Mouse (Mus musculus): ENCODE results near the gene Tcf7l2. TPM values are rescaled to one million over a fixed set of nuclear protein-coding genes. Genes with fewer than 3 reads are reported as not detected.

Tcf7l2 gene
- polyA plus RNA-seq, 1 experiment, result 2.8 TPM

DNA sequence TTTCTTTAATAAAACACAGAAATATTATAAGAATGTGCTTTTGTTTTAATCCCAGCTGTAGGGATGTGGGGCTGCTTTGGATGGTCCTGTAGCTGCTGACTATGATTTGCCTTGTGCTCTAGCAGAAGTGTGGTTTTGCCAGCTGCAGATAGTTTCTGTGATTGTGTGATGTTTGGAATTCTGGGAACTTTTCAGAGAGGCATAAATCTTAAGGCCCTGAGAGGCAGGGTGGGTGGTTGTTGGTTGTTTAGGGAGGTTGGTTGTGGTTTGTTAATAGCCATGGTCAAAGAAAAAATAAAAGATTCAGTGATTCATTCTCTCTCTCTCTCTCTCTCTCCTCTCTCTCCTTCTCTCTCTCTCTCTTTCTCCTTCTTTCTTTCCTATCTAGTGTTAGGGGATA lies 57.8 kb downstream of the Tcf7l2 start:
- no peak for TF ChIP-seq GATA1 (IDR thresholded peaks at IDR 0.05; ENCODE audit: low read length)
- TF ChIP-seq TAL1 (IDR thresholded peaks at IDR 0.05; ENCODE audit: low read length), result no peak
- no peak overlapping the region for H3K4me3 ChIP-seq (replicated peaks)
- H3K27me3 ChIP-seq (ENCODE audit: control insufficient read depth), result peaks cover 6% of the 10 kb centered on the region; the same call in 1 of the 2 replicates
- no peaks in the 10 kb centered on the region for H3K36me3 ChIP-seq (ENCODE audit: control insufficient read depth)
- no peaks in the 10 kb centered on the region for H3K4me1 ChIP-seq (ENCODE audit: control insufficient read depth)
- no peaks in the 10 kb centered on the region for H3K9me3 ChIP-seq (ENCODE audit: control insufficient read depth, low read length)

GRCm38 (mm10) chr19:55800059-55800458 lies 58.4 kb downstream of the Tcf7l2 start:
- TF ChIP-seq GATA1 (IDR thresholded peaks at IDR 0.05; ENCODE audit: low read length) (no peak), TAL1 (IDR thresholded peaks at IDR 0.05; ENCODE audit: low read length) (no peak)
- no peaks in the 10 kb centered on the region for H3K9me3 ChIP-seq (ENCODE audit: control insufficient read depth, low read length)
- H3K36me3 ChIP-seq (ENCODE audit: control insufficient read depth), result no peaks in the 10 kb centered on the region
- peaks cover 9% of the 10 kb centered on the region for H3K27me3 ChIP-seq (ENCODE audit: control insufficient read depth)
- H3K4me3 ChIP-seq (replicated peaks), result no peak overlapping the region
- no peaks in the 10 kb centered on the region for H3K4me1 ChIP-seq (ENCODE audit: control insufficient read depth)

GRCm38 (mm10) chr19:55803121-55803520 lies 61.5 kb downstream of the Tcf7l2 start:
- Histone ChIP-seq H3K27me3 (ENCODE audit: control insufficient read depth) (peaks cover 24% of the 10 kb centered on the region), H3K4me3 (replicated peaks) (no peak overlapping the region), H3K9me3 (ENCODE audit: control insufficient read depth, low read length) (no peaks in the 10 kb centered on the region), H3K4me1 (ENCODE audit: control insufficient read depth) (no peaks in the 10 kb centered on the region), H3K36me3 (ENCODE audit: control insufficient read depth) (no peaks in the 10 kb centered on the region)
- TF ChIP-seq TAL1 (IDR thresholded peaks at IDR 0.05; ENCODE audit: low read length), result no peak
- no peak for TF ChIP-seq GATA1 (IDR thresholded peaks at IDR 0.05; ENCODE audit: low read length)

GRCm38 (mm10) chr19:55803797-55804196 lies 62.2 kb downstream of the Tcf7l2 start:
- TF ChIP-seq GATA1 (IDR thresholded peaks at IDR 0.05; ENCODE audit: low read length) (no peak), TAL1 (IDR thresholded peaks at IDR 0.05; ENCODE audit: low read length) (no peak)
- Histone ChIP-seq H3K36me3 (ENCODE audit: control insufficient read depth) (no peaks in the 10 kb centered on the region), H3K9me3 (ENCODE audit: control insufficient read depth, low read length) (no peaks in the 10 kb centered on the region), H3K27me3 (ENCODE audit: control insufficient read depth) (peaks cover 28% of the 10 kb centered on the region), H3K4me1 (ENCODE audit: control insufficient read depth) (peaks cover 3% of the 10 kb centered on the region; the same call in 1 of the 2 replicates), H3K4me3 (replicated peaks) (no peak overlapping the region)

DNA sequence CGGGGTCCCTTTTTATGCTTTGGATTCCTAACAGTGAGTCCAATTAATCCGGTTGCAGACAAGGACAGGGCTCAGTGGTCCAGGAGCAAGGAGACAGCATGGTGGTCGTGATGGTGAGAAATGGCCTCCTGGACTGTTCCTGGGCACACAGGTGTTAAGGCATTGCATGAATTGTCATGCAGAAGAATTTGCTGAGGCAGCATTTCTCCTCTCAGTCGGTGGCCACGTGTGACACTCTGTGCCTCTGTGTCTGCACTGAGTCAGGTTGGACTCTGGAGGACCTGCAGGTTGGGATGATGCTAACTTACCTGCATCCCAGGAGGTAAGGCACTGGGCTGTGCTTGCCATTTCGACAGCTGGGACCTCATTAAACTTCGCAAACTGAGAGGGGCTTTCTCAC lies 63.2 kb downstream of the Tcf7l2 start:
- H3K4me1 ChIP-seq (ENCODE audit: control insufficient read depth), result peaks cover 3% of the 10 kb centered on the region; the same call in 1 of the 2 replicates
- H3K9me3 ChIP-seq (ENCODE audit: control insufficient read depth, low read length), result no peaks in the 10 kb centered on the region

DNA sequence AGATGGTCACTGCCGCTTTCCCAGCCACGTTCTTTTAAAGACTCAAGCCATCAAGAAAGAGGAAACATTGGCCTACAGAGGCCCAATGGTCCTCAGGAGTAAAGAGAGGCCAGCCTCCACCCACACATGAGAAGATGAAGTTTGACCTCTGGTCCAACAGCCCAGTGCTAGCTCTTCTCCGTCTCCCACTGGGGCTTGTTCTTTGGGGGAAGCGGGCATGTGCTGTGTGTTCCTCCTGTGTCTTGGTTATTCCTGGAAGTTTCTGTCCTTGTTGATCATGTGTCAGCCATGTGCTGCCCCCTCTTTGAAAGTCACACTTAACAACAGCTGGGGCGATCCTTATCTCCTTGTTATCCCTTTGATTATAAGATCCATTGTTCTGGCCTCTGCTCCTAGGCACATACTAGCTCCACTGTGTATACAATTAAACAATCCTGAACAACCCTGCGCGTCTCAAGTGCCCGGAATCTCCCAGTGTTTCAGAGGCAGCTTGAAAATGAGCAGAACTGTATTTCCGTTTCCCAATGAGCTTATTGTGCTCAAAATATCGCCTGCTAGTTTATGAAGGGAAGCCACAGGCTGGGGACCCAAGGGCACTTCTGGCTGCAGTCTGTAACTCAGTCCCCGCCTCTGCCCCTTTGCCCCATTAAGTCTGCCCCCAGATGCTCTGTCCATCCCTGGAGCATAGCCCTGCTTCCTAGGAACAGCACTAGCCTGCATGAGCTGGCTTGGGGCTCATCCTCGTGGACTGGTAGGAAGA lies 65.0 kb downstream of the Tcf7l2 start:
- H3K4me3 ChIP-seq (replicated peaks), result no peak overlapping the region
- no peaks in the 10 kb centered on the region for H3K36me3 ChIP-seq (ENCODE audit: control insufficient read depth)
- no peaks in the 10 kb centered on the region for H3K9me3 ChIP-seq (ENCODE audit: control insufficient read depth, low read length)
- H3K27me3 ChIP-seq (ENCODE audit: control insufficient read depth), result peaks cover 28% of the 10 kb centered on the region
- TF ChIP-seq GATA1 (IDR thresholded peaks at IDR 0.05; ENCODE audit: low read length), result no peak
- no peak for TF ChIP-seq TAL1 (IDR thresholded peaks at IDR 0.05; ENCODE audit: low read length)
- peaks cover 3% of the 10 kb centered on the region; the same call in 1 of the 2 replicates for H3K4me1 ChIP-seq (ENCODE audit: control insufficient read depth)

More for the DNA sequence above, 63.2 kb downstream of the Tcf7l2 start:
- Histone ChIP-seq H3K27me3 (ENCODE audit: control insufficient read depth) (peaks cover 28% of the 10 kb centered on the region), H3K4me3 (replicated peaks) (no peak overlapping the region), H3K36me3 (ENCODE audit: control insufficient read depth) (no peaks in the 10 kb centered on the region)
- TF ChIP-seq GATA1 (IDR thresholded peaks at IDR 0.05; ENCODE audit: low read length) (no peak), TAL1 (IDR thresholded peaks at IDR 0.05; ENCODE audit: low read length) (no peak)

GRCm38 (mm10) chr19:55807194-55808053 lies 65.8 kb downstream of the Tcf7l2 start:
- H3K27me3 ChIP-seq (ENCODE audit: control insufficient read depth), result peaks cover 25% of the 10 kb centered on the region
- no peaks in the 10 kb centered on the region for H3K9me3 ChIP-seq (ENCODE audit: control insufficient read depth, low read length)
- H3K4me3 ChIP-seq (replicated peaks), result no peak overlapping the region
- TF ChIP-seq GATA1 (IDR thresholded peaks at IDR 0.05; ENCODE audit: low read length) (no peak), TAL1 (IDR thresholded peaks at IDR 0.05; ENCODE audit: low read length) (no peak)
- peaks cover 3% of the 10 kb centered on the region; the same call in 1 of the 2 replicates for H3K4me1 ChIP-seq (ENCODE audit: control insufficient read depth)
- H3K36me3 ChIP-seq (ENCODE audit: control insufficient read depth), result no peaks in the 10 kb centered on the region

- Histone ChIP-seq H3K4me3 (replicated peaks) (no peak overlapping the region), H3K36me3 (ENCODE audit: control insufficient read depth) (no peaks in the 10 kb centered on the region), H3K4me1 (ENCODE audit: control insufficient read depth) (peaks cover 3% of the 10 kb centered on the region; the same call in 1 of the 2 replicates), H3K9me3 (ENCODE audit: control insufficient read depth, low read length) (no peaks in the 10 kb centered on the region), H3K27me3 (ENCODE audit: control insufficient read depth) (peaks cover 25% of the 10 kb centered on the region)
- TF ChIP-seq TAL1 (IDR thresholded peaks at IDR 0.05; ENCODE audit: low read length), result no peak
- no peak for TF ChIP-seq GATA1 (IDR thresholded peaks at IDR 0.05; ENCODE audit: low read length)
Observed at GRCm38 (mm10) chr19:55808304-55808703, 66.7 kb downstream of the Tcf7l2 start.

DNA sequence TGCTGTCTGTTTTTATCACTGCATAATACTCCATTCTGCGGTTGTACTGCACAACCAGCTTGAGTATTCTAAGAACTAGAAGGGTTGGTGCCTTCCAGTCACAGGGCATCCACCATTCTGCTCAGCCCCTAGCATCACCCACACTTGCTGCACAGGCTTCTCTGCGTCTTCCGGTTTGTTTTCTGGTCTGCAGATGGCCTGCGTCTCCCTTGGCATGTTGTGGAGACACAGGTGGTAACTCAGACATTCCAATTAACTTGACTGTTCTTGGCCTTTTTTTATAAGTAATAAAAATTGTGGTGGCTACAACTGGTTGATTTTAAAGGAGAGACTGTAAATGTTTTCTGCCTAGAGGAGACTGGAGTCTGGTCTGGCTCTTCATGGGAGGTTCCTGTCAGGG lies 67.9 kb downstream of the Tcf7l2 start:
- no peaks in the 10 kb centered on the region for H3K36me3 ChIP-seq (ENCODE audit: control insufficient read depth)
- TF ChIP-seq GATA1 (IDR thresholded peaks at IDR 0.05; ENCODE audit: low read length) (no peak), TAL1 (IDR thresholded peaks at IDR 0.05; ENCODE audit: low read length) (no peak)
- H3K4me3 ChIP-seq (replicated peaks), result no peak overlapping the region
- peaks cover 22% of the 10 kb centered on the region for H3K27me3 ChIP-seq (ENCODE audit: control insufficient read depth)
- H3K4me1 ChIP-seq (ENCODE audit: control insufficient read depth), result peaks cover 3% of the 10 kb centered on the region; the same call in 1 of the 2 replicates
- H3K9me3 ChIP-seq (ENCODE audit: control insufficient read depth, low read length), result no peaks in the 10 kb centered on the region
